Mouse (Mus musculus) myocyte (in vitro differentiated cells): ENCODE results near the gene Cpt1c. TPM values are rescaled to one million over a fixed set of nuclear protein-coding genes. Genes with fewer than 3 reads are reported as not detected.

Source experiments
- H3K27me3 ChIP-seq: one replicate; pipeline ENCODE4 v1.6.1; 2011; ENCODE audit not compliant: control insufficient read depth, insufficient read depth, insufficient read length
- H3K36me3 ChIP-seq: one replicate; pipeline ENCODE4 v1.6.1; 2011; ENCODE audit not compliant: control insufficient read depth, insufficient read depth
- H3K4me2 ChIP-seq: one replicate; pipeline ENCODE4 v1.6.1; 2011; ENCODE audit warnings: low read depth, control low read depth
- H3K4me3 ChIP-seq: one replicate; pipeline ENCODE4 v1.5.1; 2011; ENCODE audit warnings: mild to moderate bottlenecking, control low read depth, moderate library complexity
- H3K79me2 ChIP-seq: one replicate; pipeline ENCODE4 v1.6.1; 2011; ENCODE audit not compliant: control insufficient read depth, insufficient read depth
- H3ac ChIP-seq: one replicate; pipeline ENCODE4 v1.6.1; 2011; ENCODE audit not compliant: control insufficient read depth, insufficient read length
- CEBPB ChIP-seq: IDR thresholded peaks from 2 replicates; pipeline ENCODE4 v1.6.1; 2011; ENCODE audit warnings: mild to moderate bottlenecking, moderate library complexity; ENCODE audit not compliant: poor library complexity, insufficient read depth, severe bottlenecking
- E2F4 ChIP-seq: IDR thresholded peaks from one replicate; pipeline ENCODE4 v1.6.1; 2011; ENCODE audit warnings: mild to moderate bottlenecking, control low read depth, moderate library complexity; ENCODE audit not compliant: insufficient read depth
- MAX ChIP-seq: IDR thresholded peaks from one replicate; pipeline ENCODE4 v1.6.1; 2011; ENCODE audit warnings: low read depth, mild to moderate bottlenecking, control low read depth
- MYOD1 ChIP-seq, 3 experiments: IDR thresholded peaks; one replicate each; pipeline ENCODE4 v1.6.1; 2011; ENCODE audit warnings: control low read depth in 2 of 3, low read depth in 2 of 3, mild to moderate bottlenecking in 2 of 3, moderate library complexity in 1 of 3; ENCODE audit not compliant: insufficient read length in 2 of 3, control insufficient read depth in 1 of 3
- MYOG ChIP-seq, 3 experiments: IDR thresholded peaks; one replicate each; pipeline ENCODE4 v1.6.1; 2011; ENCODE audit warnings: control low read depth in 2 of 3, low read depth in 2 of 3, mild to moderate bottlenecking in 2 of 3; ENCODE audit not compliant: insufficient read length in 2 of 3, control insufficient read depth in 1 of 3, insufficient read depth in 1 of 3
- POLR2A ChIP-seq: IDR thresholded peaks from one replicate; pipeline ENCODE4 v1.6.1; 2011; ENCODE audit warnings: low read depth, mild to moderate bottlenecking, control low read depth, moderate library complexity; ENCODE audit not compliant: insufficient read length
- POLR2AphosphoS2 ChIP-seq: IDR thresholded peaks from one replicate; pipeline ENCODE4 v1.6.1; 2011; ENCODE audit warnings: low read depth, control low read depth; ENCODE audit not compliant: insufficient read length
- REST ChIP-seq: IDR thresholded peaks from one replicate; pipeline ENCODE4 v1.6.1; 2011; ENCODE audit warnings: mild to moderate bottlenecking, control low read depth, moderate library complexity; ENCODE audit not compliant: insufficient read depth, insufficient read length
- SRF ChIP-seq: IDR thresholded peaks from one replicate; pipeline ENCODE4 v1.6.1; 2011; ENCODE audit warnings: low read depth; ENCODE audit not compliant: control insufficient read depth, insufficient read length
- TCF12 ChIP-seq: IDR thresholded peaks from one replicate; pipeline ENCODE4 v1.6.1; 2011; ENCODE audit warnings: mild to moderate bottlenecking, control low read depth; ENCODE audit not compliant: poor library complexity, insufficient read depth, severe bottlenecking
- TCF3 ChIP-seq: IDR thresholded peaks from one replicate; pipeline ENCODE4 v1.6.1; 2011; ENCODE audit warnings: low read depth, control low read depth; ENCODE audit not compliant: insufficient read length
- USF1 ChIP-seq: IDR thresholded peaks from one replicate; pipeline ENCODE4 v1.6.1; 2011; ENCODE audit warnings: low read depth, mild to moderate bottlenecking, control low read depth, moderate library complexity
- polyA plus RNA-seq: library from polyadenylated mRNA; unstranded; fragments of >200 nt; fragmentation: generic; extraction: Trizol; gene quantifications from one replicate; pipeline ENCODE4 v1.2.1, GENCODE M21; 2012; ENCODE audit warnings: missing spikeins

Cpt1c gene
- polyA plus RNA-seq, 1 experiment: 2.7 TPM

DNA sequence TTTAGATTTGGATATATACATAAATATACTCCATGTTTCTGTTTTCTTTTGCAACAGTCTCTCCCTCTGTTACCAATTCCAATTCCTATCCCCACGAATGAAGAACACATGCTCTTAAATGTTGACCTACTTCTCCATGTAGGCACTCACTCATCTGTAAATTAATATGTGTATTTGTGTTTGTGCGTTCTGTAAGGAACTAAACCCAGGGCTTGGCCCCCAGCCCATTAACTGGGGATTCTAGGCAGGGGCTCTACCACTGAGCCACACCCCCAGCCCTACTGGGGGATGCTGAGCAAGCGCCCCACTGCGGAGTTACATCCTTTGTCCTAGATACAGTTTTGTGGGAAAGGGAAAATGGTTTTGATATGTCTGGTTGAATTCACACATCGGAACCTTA lies 55.5 kb downstream of the Cpt1c start:
- H3ac ChIP-seq: no peak overlapping the region
- peaks cover 9% of the 10 kb centered on the region for H3K36me3 ChIP-seq
- H3K4me3 ChIP-seq: no peak overlapping the region
- no peak for TF ChIP-seq MAX
- TF ChIP-seq MYOD1 (IDR thresholded peaks at IDR 0.05; ENCODE audit: control insufficient read depth in 1 of 3, insufficient read length in 2 of 3, low read depth in 2 of 3): no peak
- no peak for TF ChIP-seq TCF12
- no peak for TF ChIP-seq MYOG (IDR thresholded peaks at IDR 0.05; ENCODE audit: control insufficient read depth in 1 of 3, insufficient read depth in 1 of 3, insufficient read length in 2 of 3, low read depth in 2 of 3)
- no peak for TF ChIP-seq SRF
- TF ChIP-seq TCF3: no peak
- no peak for TF ChIP-seq POLR2AphosphoS2
- TF ChIP-seq E2F4: no peak
- no peak for TF ChIP-seq REST
- no peak for TF ChIP-seq CEBPB
- no peak for TF ChIP-seq POLR2A
- no peak for TF ChIP-seq USF1
- peaks cover 7% of the 10 kb centered on the region for H3K79me2 ChIP-seq
- no peak overlapping the region for H3K4me2 ChIP-seq
- no peaks in the 10 kb centered on the region for H3K27me3 ChIP-seq

GRCm38 (mm10) chr7:44918219-44918618 lies 56.4 kb downstream of the Cpt1c start:
- H3ac ChIP-seq: no peak overlapping the region
- peaks cover 7% of the 10 kb centered on the region for H3K79me2 ChIP-seq
- no peaks in the 10 kb centered on the region for H3K27me3 ChIP-seq
- H3K36me3 ChIP-seq: peaks cover 4% of the 10 kb centered on the region
- H3K4me2 ChIP-seq: no peak overlapping the region
- TF ChIP-seq TCF12: no peak
- TF ChIP-seq E2F4: no peak
- no peak for TF ChIP-seq TCF3
- TF ChIP-seq SRF: no peak
- TF ChIP-seq POLR2AphosphoS2: no peak
- TF ChIP-seq REST: no peak
- no peak for TF ChIP-seq POLR2A
- TF ChIP-seq MYOG (IDR thresholded peaks at IDR 0.05; ENCODE audit: control insufficient read depth in 1 of 3, insufficient read depth in 1 of 3, insufficient read length in 2 of 3, low read depth in 2 of 3): no peak
- no peak overlapping the region for H3K4me3 ChIP-seq

DNA sequence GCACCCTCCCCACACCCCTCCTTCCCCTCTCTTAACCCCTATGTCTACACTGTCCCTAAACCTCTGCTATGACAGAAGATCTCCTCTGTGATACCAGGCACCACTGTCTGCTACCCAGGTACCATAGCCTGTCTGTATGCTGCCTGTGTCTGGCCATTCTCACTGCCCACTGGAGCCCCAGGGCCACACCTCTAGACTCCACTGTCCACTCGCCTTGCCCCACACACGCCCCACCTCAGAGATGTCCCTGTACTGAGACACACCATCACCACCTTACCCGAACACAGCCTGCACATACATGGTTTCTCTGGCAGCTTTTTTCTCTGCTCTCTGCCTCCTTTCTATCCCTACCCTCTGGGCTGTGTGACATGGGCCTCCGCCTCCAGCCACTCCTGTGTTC lies 57.8 kb downstream of the Cpt1c start:
- H3K4me3 ChIP-seq: no peak overlapping the region
- no peak for TF ChIP-seq USF1

GRCm38 (mm10) chr7:44916191-44916590 lies 58.5 kb downstream of the Cpt1c start:
- H3ac ChIP-seq: no peak overlapping the region
- no peak overlapping the region for H3K4me2 ChIP-seq
- no peaks in the 10 kb centered on the region for H3K27me3 ChIP-seq
- H3K4me3 ChIP-seq: no peak overlapping the region
- peaks cover 3% of the 10 kb centered on the region for H3K79me2 ChIP-seq
- H3K36me3 ChIP-seq: peaks cover 12% of the 10 kb centered on the region
- TF ChIP-seq POLR2AphosphoS2 (no peak), CEBPB (no peak), MAX (no peak), USF1 (no peak), E2F4 (no peak), SRF (no peak), TCF3 (no peak), REST (no peak), MYOD1 (IDR thresholded peaks at IDR 0.05; ENCODE audit: control insufficient read depth in 1 of 3, insufficient read length in 2 of 3, low read depth in 2 of 3) (no peak), POLR2A (no peak), MYOG (IDR thresholded peaks at IDR 0.05; ENCODE audit: control insufficient read depth in 1 of 3, insufficient read depth in 1 of 3, insufficient read length in 2 of 3, low read depth in 2 of 3) (no peak), TCF12 (no peak)

More for the DNA sequence above, 57.8 kb downstream of the Cpt1c start:
- H3ac ChIP-seq: no peak overlapping the region
- H3K27me3 ChIP-seq: no peaks in the 10 kb centered on the region
- H3K36me3 ChIP-seq: peaks cover 8% of the 10 kb centered on the region
- H3K79me2 ChIP-seq: peaks cover 3% of the 10 kb centered on the region
- H3K4me2 ChIP-seq: no peak overlapping the region

DNA sequence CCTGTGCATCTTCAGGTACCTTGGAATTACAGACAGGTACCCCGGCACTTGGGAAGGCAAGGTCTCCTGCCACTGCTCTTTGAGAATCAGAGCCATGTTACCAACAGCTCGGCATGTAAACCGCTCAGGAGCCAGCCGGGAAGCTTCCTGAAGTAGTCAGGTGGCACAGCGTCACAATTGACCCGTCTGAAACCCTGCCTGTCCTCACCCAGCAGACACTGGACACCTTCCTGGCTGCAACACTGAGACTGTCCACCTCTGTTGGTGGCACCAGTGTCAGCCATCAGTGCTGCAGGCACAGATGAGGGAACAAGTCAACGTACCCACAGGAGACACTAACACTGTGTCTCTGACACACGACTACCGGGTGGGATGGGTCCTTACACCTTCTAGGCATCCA lies 59.3 kb downstream of the Cpt1c start:
- H3K36me3 ChIP-seq: peaks cover 15% of the 10 kb centered on the region
- H3K27me3 ChIP-seq: no peaks in the 10 kb centered on the region
- no peak for TF ChIP-seq CEBPB
- H3ac ChIP-seq: no peak overlapping the region
- H3K4me3 ChIP-seq: no peak overlapping the region
- no peak overlapping the region for H3K4me2 ChIP-seq
- peaks cover 3% of the 10 kb centered on the region for H3K79me2 ChIP-seq
